In genomic region chr6:112728760-112729422, GRCm38 (mm10) we compare ENCODE assay signal across 8 mouse cellular contexts. TPM values are rescaled to one million over a fixed set of nuclear protein-coding genes. Genes with fewer than 3 reads are reported as not detected.
A peak's percentile ranks its signal among the peaks of the same experiment; 100 is the strongest.
DNase-seq lines count a peak whose midpoint lies in the region; ATAC-seq and TF ChIP-seq lines count a peak whose summit lies in the region.

No protein-coding gene starts in this region.

- no peak overlapping the region for H3K9ac ChIP-seq in MEL (ENCODE audit: control insufficient read depth, low read depth, low read length, poor library complexity, severe bottlenecking)
- peak overlapping the region; percentile 34; the same call in 1 of the 2 replicates for H3K9ac ChIP-seq in embryonic facial prominence, embryonic 11.5 days (replicated peaks; ENCODE audit: low read length)
- 0 out of 2 replicates have a peak overlapping the region, but pooled peaks have one; percentile 17 for H3K9ac ChIP-seq in limb, embryonic 11.5 days (ENCODE audit: low read length)
- no peak overlapping the region for H3K9ac ChIP-seq in stomach, embryonic 14.5 days (replicated peaks; ENCODE audit: low read depth, low read length)

- peak; percentile 13 for DNase-seq in MEL (ENCODE audit: low read depth, low spot score)
- peak; percentile 92 for DNase-seq in embryonic facial prominence, embryonic 11.5 days (ENCODE audit: low spot score)
- peak; percentile 21 for DNase-seq in heart, adult 8-10 months (ENCODE audit: low spot score)
- DNase-seq in kidney, adult 2 months, result peak; percentile 67
- DNase-seq in limb, embryonic 11.5 days (ENCODE audit: low spot score), result peak; percentile 90
- DNase-seq in midbrain, embryonic 10.5 days (ENCODE audit: low spot score), result peak; percentile 82
- DNase-seq in cerebellum, postnatal 25 days, result no peak

- ATAC-seq in embryonic facial prominence, embryonic 11.5 days (replicated peaks; ENCODE audit: insufficient number of reproducible peaks, low FRiP score, low TSS enrichment, low read depth), result peak; percentile 86
- peak; percentile 90 for ATAC-seq in limb, embryonic 11.5 days (ENCODE audit: insufficient number of reproducible peaks, low FRiP score, low TSS enrichment, low read depth)
- ATAC-seq in stomach, embryonic 14.5 days (ENCODE audit: insufficient number of reproducible peaks, insufficient read depth, low FRiP score, low read depth), result peak; percentile 94

- H3K9me3 ChIP-seq in MEL (replicated peaks; ENCODE audit: insufficient read depth, low read length), result no peaks in the 10 kb centered on the region
- no peaks in the 10 kb centered on the region for H3K9me3 ChIP-seq in embryonic facial prominence, embryonic 11.5 days (replicated peaks; ENCODE audit: control insufficient read depth, low read length)
- H3K9me3 ChIP-seq in limb, embryonic 11.5 days (ENCODE audit: control insufficient read depth, low read length), result no peaks in the 10 kb centered on the region
- H3K9me3 ChIP-seq in midbrain, embryonic 10.5 days (replicated peaks), result no peaks in the 10 kb centered on the region; the same call in 1 of the 2 replicates
- H3K9me3 ChIP-seq in stomach, embryonic 14.5 days (ENCODE audit: control insufficient read depth, low read depth, low read length), result no peaks in the 10 kb centered on the region

- H3K27ac ChIP-seq in MEL (ENCODE audit: control insufficient read depth, low read depth, low read length), result no peak overlapping the region
- peak overlapping the region; percentile 56; the same call in 1 of the 2 replicates for H3K27ac ChIP-seq in embryonic facial prominence, embryonic 11.5 days (replicated peaks; ENCODE audit: low read depth, low read length)
- no peak overlapping the region for H3K27ac ChIP-seq in kidney, adult 2 months (ENCODE audit: insufficient read depth, low read depth, low read length)
- 0 out of 2 replicates have a peak overlapping the region, but pooled peaks have one; percentile 42 for H3K27ac ChIP-seq in limb, embryonic 11.5 days (replicated peaks; ENCODE audit: low read depth, low read length)
- H3K27ac ChIP-seq in midbrain, embryonic 10.5 days (replicated peaks), result peak overlapping the region; percentile 77
- H3K27ac ChIP-seq in stomach, embryonic 14.5 days (ENCODE audit: low read length), result peak overlapping the region; percentile 39; the same call in 1 of the 2 replicates

- H3K79me2 ChIP-seq in MEL (ENCODE audit: control insufficient read depth, insufficient read depth, low read length, poor library complexity), result no peaks in the 10 kb centered on the region

- TF ChIP-seq EP300 in MEL (IDR thresholded peaks at IDR 0.05; ENCODE audit: low read depth in 1 of 2, low read length in 2 of 2), result no peak

- no peak overlapping the region for H3K4me3 ChIP-seq in MEL (ENCODE audit: control insufficient read depth in 1 of 2, insufficient read depth in 1 of 2, low read depth in 2 of 2, low read length in 2 of 2)
- peak overlapping the region; percentile 18; the same call in 1 of the 2 replicates for H3K4me3 ChIP-seq in embryonic facial prominence, embryonic 11.5 days (ENCODE audit: low read depth, low read length)
- no peak overlapping the region for H3K4me3 ChIP-seq in kidney, adult 2 months (ENCODE audit: insufficient read depth, low read depth, low read length)
- H3K4me3 ChIP-seq in limb, embryonic 11.5 days (ENCODE audit: low read depth, low read length), result peak overlapping the region; percentile 16; the same call in 1 of the 2 replicates
- H3K4me3 ChIP-seq in midbrain, embryonic 10.5 days, result peak overlapping the region; percentile 35
- peak overlapping the region; percentile 19 for H3K4me3 ChIP-seq in stomach, embryonic 14.5 days (ENCODE audit: low read depth, low read length)

- no peaks in the 10 kb centered on the region; a peak in 1 of 4 replicates for H3K27me3 ChIP-seq in MEL (ENCODE audit: control insufficient read depth in 1 of 2, insufficient read depth in 2 of 2, low read length in 2 of 2)
- no peaks in the 10 kb centered on the region for H3K27me3 ChIP-seq in embryonic facial prominence, embryonic 11.5 days (ENCODE audit: control insufficient read depth, insufficient read depth, low read length)
- H3K27me3 ChIP-seq in kidney, adult 2 months (replicated peaks; ENCODE audit: control insufficient read depth, insufficient read depth, low read length), result no peaks in the 10 kb centered on the region
- no peaks in the 10 kb centered on the region for H3K27me3 ChIP-seq in limb, embryonic 11.5 days (ENCODE audit: control insufficient read depth, insufficient read depth, low read length)
- H3K27me3 ChIP-seq in midbrain, embryonic 10.5 days (ENCODE audit: low read depth, poor library complexity, severe bottlenecking), result no peaks in the 10 kb centered on the region
- H3K27me3 ChIP-seq in stomach, embryonic 14.5 days (ENCODE audit: control insufficient read depth, insufficient read depth, low read length), result no peaks in the 10 kb centered on the region

- H3K4me1 ChIP-seq in MEL (ENCODE audit: control insufficient read depth in 1 of 2, insufficient read depth in 2 of 2, low read length in 2 of 2), result no peaks in the 10 kb centered on the region
- no peaks in the 10 kb centered on the region for H3K4me1 ChIP-seq in embryonic facial prominence, embryonic 11.5 days (ENCODE audit: control insufficient read depth, insufficient read depth, low read length)
- H3K4me1 ChIP-seq in kidney, adult 2 months (ENCODE audit: control insufficient read depth, insufficient read depth, low read length), result no peaks in the 10 kb centered on the region
- H3K4me1 ChIP-seq in limb, embryonic 11.5 days (ENCODE audit: control insufficient read depth, insufficient read depth, low read length), result peaks cover 9% of the 10 kb centered on the region
- H3K4me1 ChIP-seq in midbrain, embryonic 10.5 days, result peaks cover 28% of the 10 kb centered on the region
- 0 out of 2 replicates have a peak, but pooled peaks cover 5% of the 10 kb centered on the region for H3K4me1 ChIP-seq in stomach, embryonic 14.5 days (ENCODE audit: control insufficient read depth, insufficient read depth, low read length)

- no peaks in the 10 kb centered on the region for H3K36me3 ChIP-seq in MEL (ENCODE audit: control insufficient read depth in 1 of 2, insufficient read depth in 2 of 2, low read length in 2 of 2)
- H3K36me3 ChIP-seq in embryonic facial prominence, embryonic 11.5 days (replicated peaks; ENCODE audit: control insufficient read depth, insufficient read depth, low read depth, low read length), result no peaks in the 10 kb centered on the region
- no peaks in the 10 kb centered on the region for H3K36me3 ChIP-seq in kidney, adult 2 months (ENCODE audit: control insufficient read depth, insufficient read depth, low read length)
- no peaks in the 10 kb centered on the region for H3K36me3 ChIP-seq in limb, embryonic 11.5 days (ENCODE audit: control insufficient read depth, insufficient read depth, low read length)
- peaks cover 99% of the 10 kb centered on the region for H3K36me3 ChIP-seq in midbrain, embryonic 10.5 days
- H3K36me3 ChIP-seq in stomach, embryonic 14.5 days (ENCODE audit: control insufficient read depth, insufficient read depth, low read length), result no peaks in the 10 kb centered on the region

- peak overlapping the region; percentile 22 for H3K4me2 ChIP-seq in embryonic facial prominence, embryonic 11.5 days (ENCODE audit: low read depth, low read length)
- peak overlapping the region; percentile 36 for H3K4me2 ChIP-seq in limb, embryonic 11.5 days (ENCODE audit: low read depth, severe bottlenecking)
- H3K4me2 ChIP-seq in stomach, embryonic 14.5 days (replicated peaks; ENCODE audit: low read depth, low read length), result peak overlapping the region; percentile 31

- TF ChIP-seq POLR2A in MEL (IDR thresholded peaks at IDR 0.05; ENCODE audit: control insufficient read depth in 1 of 2, insufficient read depth in 1 of 2, low read depth in 1 of 2, low read length in 2 of 2, poor library complexity in 1 of 2), result no peak
- TF ChIP-seq POLR2A in kidney, adult 2 months (IDR thresholded peaks at IDR 0.05; ENCODE audit: low read depth, low read length), result no peak

- 4% methylated on average over 15 of the region's 17 CpGs for WGBS in embryonic facial prominence, embryonic 11.5 days
- WGBS in kidney, adult 2 months, result 10% methylated on average over 17 of the region's 17 CpGs
- WGBS in limb, embryonic 11.5 days, result 1% methylated on average over 13 of the region's 17 CpGs
- 22% methylated on average over 17 of the region's 17 CpGs for WGBS in midbrain, embryonic 10.5 days
- WGBS in stomach, embryonic 14.5 days, result 5% methylated on average over 17 of the region's 17 CpGs

- no peak for TF ChIP-seq RAD21 in MEL (IDR thresholded peaks at IDR 0.05; ENCODE audit: low read depth, low read length)

- no peak for TF ChIP-seq CTCF in MEL (IDR thresholded peaks at IDR 0.05 in 2 of 3, conservative IDR thresholded peaks at IDR 0.05 in 1 of 3; ENCODE audit: control insufficient read depth in 1 of 3, insufficient read depth in 1 of 3, low read depth in 2 of 3, low read length in 3 of 3, poor library complexity in 1 of 3, severe bottlenecking in 1 of 3)
- TF ChIP-seq CTCF in kidney, adult 2 months (conservative IDR thresholded peaks at IDR 0.05; ENCODE audit: insufficient read depth, insufficient read length, low read depth, low read length), result no peak

TF ChIP-seq in MEL, 35 proteins besides CTCF, POLR2A, EP300 and RAD21:
- TF ChIP-seq USF1 (IDR thresholded peaks at IDR 0.05; ENCODE audit: low read depth, low read length), result peak; percentile 71
- no peak for TF ChIP-seq TBP (IDR thresholded peaks at IDR 0.05; ENCODE audit: low read depth, low read length)
TF ChIP-seq in MEL: peak in this region for 1.

RNA-seq across cellular contexts. Expression of gene Rad18, which starts 32.4 kb away (rescaled TPM):
- 15.3 and 17.3 TPM in 2 replicates for total RNA-seq in MEL (2012; rRNA removed)
- polyA plus RNA-seq in MEL (2012; ENCODE audit: insufficient read depth in 1 of 2, insufficient read length in 2 of 2, low read depth in 1 of 2, low replicate concordance in 2 of 2, missing spikeins in 1 of 2), result 10 to 100 TPM in 1 of 2 experiments, not detected in 1; 23.2 TPM
- 42.2 and 43.0 TPM in 2 replicates for polyA plus RNA-seq in embryonic facial prominence, embryonic 11.5 days (2014; fragmentation: Nextera tagmentation; extraction: Ambion mirVana)
- total RNA-seq in heart, adult 8-10 months (2022), result 1 to 10 TPM; 1.6 to 2.4 (median 1.8) TPM
- polyA plus RNA-seq in kidney, adult 2 months (2012; rRNA removed), result 0.61 and 0.86 TPM in 2 replicates
- polyA plus RNA-seq in limb, embryonic 11.5 days (2014; fragmentation: Nextera tagmentation; extraction: Ambion mirVana), result 43.2 and 45.7 TPM in 2 replicates
- 50.0 and 54.2 TPM in 2 replicates for polyA plus RNA-seq in midbrain, embryonic 10.5 days (2016; fragmentation: Nextera tagmentation; extraction: Ambion mirVana)
- 40.2 and 45.3 TPM in 2 replicates for polyA plus RNA-seq in stomach, embryonic 14.5 days (2014; fragmentation: Nextera tagmentation; extraction: Ambion mirVana)

Comparison
In these comparisons a context has a peak if more than half of its experiments do, and no peak if none do; other contexts are left out.
1. DNase-seq: peak in MEL (single experiment), embryonic facial prominence, embryonic 11.5 days (single experiment), heart, adult 8-10 months (single experiment), kidney, adult 2 months (single experiment), limb, embryonic 11.5 days (single experiment) and midbrain, embryonic 10.5 days (single experiment); none in cerebellum, postnatal 25 days (0 of 2).
2. H3K27ac ChIP-seq: peak in embryonic facial prominence, embryonic 11.5 days (single experiment), limb, embryonic 11.5 days (single experiment), midbrain, embryonic 10.5 days (single experiment) and stomach, embryonic 14.5 days (single experiment); none in MEL (single experiment) and kidney, adult 2 months (single experiment).
3. H3K4me3 ChIP-seq: peak in embryonic facial prominence, embryonic 11.5 days (single experiment), limb, embryonic 11.5 days (single experiment), midbrain, embryonic 10.5 days (single experiment) and stomach, embryonic 14.5 days (single experiment); none in MEL (0 of 2) and kidney, adult 2 months (single experiment).
4. H3K9ac ChIP-seq: peak in embryonic facial prominence, embryonic 11.5 days (single experiment) and limb, embryonic 11.5 days (single experiment); none in MEL (single experiment) and stomach, embryonic 14.5 days (single experiment).
5. Peak in every context shown above with its lines, with median percentiles within 50 percentile points of each other: ATAC-seq and H3K4me2 ChIP-seq.